Mouse (Mus musculus) large intestine, adult 2 months (tissue): Measurements from ENCODE around the gene Prss50. TPM values are rescaled to one million over a fixed set of nuclear protein-coding genes. Genes with fewer than 3 reads are reported as not detected.

Experiments
- DNase-seq: peaks from one replicate; pipeline ENCODE4 v3.0.0-alpha.2; 2012; ENCODE audit warnings: low read depth, low spot score
- WGBS: fragments of 180-500 bp; shearing (Covaris S2); methylation state at CpG from one replicate; pipeline ENCODE4 v1.1.7; 2018; 5-methylcytosine and 5-hydroxymethylcytosine counted together
- polyA plus RNA-seq: library from polyadenylated mRNA; depleted of rRNA; stranded (reverse); fragments of >200 nt; gene quantifications from 2 replicates; pipeline ENCODE4 v1.2.3, GENCODE M21; 2012; rRNA removed

Prss50 gene
- polyA plus RNA-seq, 1 experiment = not detected

DNA sequence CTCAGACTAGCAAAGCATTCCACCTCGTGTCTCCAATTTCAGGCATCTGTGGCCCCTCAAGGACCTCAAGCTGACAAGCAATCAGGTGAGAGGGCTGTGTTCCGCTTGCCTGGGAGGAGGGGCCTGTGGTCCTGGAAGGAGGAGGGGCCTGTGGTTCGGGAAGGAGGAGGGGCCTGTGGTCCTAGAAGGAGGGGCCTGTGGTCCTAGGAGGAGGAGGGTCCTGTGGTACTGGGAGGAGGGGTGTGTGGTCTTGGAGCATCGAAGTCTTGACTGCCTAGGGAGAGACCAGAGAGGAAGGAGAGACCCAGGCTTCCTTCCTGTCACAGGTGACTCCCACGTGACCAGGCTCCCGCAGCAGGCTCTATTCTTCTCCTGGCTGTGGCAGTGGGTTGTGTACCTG is 38.8 kb downstream of the Prss50 start:
- 38% methylated on average over 6 of the region's 6 CpGs for WGBS
- DNase-seq = no peak

DNA sequence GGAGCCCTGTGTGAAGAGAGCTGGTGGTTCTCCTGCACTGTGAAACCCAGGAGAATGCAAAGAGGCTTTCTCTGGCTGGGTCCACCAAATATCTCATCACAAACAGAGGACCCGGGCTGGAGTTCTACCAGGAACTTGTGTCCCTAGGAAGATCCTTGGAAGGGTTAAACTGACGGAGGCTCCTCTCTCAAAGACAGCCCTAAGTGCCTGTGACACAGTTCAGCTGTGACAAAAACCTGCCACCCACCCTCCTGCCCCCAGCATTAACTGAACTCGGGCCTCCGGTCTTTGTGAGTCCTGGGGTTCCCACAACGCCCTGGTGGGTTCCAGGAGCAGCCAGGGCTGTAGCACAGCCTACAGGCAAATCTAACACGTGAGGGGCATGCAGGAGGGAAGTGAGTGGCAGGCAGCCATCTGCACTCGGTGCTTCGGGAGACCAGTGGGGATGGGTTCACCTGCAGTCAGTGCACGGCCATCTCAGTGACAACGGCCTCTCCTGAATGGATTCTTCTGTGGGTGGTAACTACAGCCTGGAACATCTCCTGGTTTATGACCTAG is 41.8 kb downstream of the Prss50 start:
- no peak for DNase-seq
- WGBS = 57% methylated on average over 10 of the region's 10 CpGs

DNA sequence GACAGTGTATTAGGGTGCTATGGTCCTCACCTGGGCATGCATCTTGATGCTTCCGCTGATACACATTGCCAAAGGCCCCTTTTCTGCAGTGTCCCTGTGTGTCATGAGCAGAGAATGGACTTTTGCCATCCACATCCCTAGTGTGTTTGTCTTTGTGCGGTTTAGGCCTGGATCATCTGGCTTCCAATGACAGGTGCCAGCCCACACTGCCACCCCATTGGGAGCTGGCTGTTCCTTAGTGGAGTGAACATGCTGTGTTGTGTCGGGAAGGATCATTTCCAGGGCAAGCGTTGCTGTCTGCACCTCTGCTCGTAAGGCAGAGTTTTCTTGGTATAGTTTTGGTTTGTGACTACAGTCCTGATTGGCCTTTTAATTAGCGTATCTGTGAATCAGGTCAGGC is 43.4 kb downstream of the Prss50 start:
- DNase-seq = no peak
- WGBS = 94% methylated on average over 6 of the region's 6 CpGs

DNA sequence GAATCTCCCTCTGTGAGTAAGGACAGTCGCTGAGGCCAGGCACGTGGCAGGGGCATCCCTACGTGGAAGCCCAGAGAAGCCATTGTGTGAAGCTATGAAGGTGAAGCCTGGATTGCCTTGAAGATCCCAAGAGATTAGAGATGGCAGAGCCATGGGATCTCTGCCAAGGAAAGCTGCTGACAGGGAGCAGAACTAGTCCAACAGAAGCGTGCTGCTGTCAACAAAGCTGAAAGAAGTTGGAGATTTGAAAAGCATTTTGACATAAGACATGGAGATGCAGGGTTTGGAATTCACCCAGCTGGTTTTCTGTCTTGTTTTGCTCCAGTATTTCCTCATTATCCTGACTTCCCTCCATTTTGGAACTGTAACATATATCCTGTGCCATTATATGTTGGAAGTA is 44.5 kb downstream of the Prss50 start:
- DNase-seq = no peak
- 78% methylated on average over 4 of the region's 4 CpGs for WGBS

DNA sequence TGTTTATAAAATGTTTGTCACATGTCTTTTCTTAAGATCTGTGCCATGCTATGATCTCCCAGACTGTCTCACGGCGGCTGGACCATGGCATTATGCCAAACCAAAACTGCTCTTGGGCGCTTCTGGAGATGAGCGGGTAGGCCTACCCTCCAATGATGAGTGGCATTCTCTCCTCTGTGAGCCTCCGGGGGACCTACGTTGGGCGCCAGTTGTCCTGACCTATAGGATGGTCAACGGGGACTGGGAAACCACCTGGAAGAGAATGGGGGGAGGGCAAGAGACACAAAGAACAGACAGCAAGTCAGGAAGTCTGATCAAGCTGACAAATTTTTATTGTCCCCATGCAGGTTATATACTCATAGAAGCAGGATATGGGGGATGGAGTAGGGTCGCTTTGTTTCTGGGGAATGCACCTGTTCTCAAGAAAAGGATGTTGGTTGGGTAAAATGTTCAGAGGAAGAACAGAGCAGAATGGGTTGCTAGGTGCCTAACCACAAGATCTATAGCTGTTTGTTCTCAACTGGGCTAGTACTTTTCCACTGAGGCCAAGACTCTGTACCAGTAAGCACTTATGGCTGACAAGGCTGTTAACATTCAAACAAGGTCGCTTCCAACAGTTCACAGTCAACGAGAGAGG is 49.6 kb downstream of the Prss50 start:
- DNase-seq = no peak
- 87% methylated on average over 11 of the region's 11 CpGs for WGBS

DNA sequence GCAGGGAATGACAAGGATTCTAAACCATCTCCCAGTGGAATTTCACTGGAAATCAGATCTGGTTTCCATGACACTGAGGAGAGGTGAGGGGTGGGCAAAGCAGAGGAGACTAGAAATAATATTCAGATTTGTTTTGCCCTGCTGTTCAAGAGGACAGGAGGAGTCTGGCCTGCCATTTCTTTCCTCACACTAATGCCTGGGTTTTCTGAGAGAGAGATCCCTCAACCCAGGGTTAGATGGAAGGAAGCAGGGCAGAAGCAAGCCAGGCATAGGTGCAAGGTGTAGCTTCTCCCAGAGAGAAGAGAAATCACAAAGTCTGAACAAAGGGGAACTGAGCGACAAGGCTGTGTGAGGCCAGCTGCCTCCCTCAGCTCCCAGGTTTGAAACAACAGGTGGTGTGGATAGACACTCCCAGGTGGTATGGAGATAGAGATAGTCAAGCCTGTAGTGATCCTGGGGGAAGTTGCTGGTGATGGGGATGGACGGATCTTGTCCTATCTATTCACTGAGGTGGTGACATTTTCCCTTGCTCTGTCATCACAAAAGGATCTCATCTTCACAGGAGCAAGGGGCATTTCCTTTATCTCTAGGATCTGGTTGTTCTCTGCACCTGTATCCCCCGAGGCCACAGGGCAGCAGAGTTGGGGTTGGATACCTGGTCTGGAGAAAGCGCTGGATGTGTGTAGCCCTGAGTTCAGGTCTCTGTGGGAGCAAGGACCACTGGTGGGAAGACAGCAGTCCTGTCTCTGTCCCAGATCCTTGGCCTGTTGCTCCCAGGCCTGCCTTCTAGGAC is 50.3 kb downstream of the Prss50 start:
- no peak for DNase-seq
- WGBS = 75% methylated on average over 4 of the region's 4 CpGs

DNA sequence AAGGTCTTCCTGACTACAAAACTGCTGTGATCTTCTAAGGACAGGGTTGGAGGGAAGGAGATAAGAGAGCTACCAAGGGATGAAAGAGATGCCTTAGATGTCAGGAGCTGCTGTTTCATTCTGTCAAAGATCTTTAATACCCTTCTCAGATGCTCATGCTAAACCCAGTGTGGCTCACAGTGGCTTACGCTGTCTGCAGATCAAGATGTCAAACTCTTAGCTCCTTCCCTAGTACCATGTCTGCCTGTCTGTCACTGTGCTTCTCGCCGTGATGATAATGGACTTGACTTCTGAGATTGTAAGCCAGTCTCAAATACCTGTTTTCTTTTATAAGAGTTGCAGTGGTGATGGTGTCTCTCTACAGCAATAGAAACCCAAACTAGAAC is 50.9 kb downstream of the Prss50 start:
- WGBS = 93% methylated on average over 3 of the region's 3 CpGs
- no peak for DNase-seq

DNA sequence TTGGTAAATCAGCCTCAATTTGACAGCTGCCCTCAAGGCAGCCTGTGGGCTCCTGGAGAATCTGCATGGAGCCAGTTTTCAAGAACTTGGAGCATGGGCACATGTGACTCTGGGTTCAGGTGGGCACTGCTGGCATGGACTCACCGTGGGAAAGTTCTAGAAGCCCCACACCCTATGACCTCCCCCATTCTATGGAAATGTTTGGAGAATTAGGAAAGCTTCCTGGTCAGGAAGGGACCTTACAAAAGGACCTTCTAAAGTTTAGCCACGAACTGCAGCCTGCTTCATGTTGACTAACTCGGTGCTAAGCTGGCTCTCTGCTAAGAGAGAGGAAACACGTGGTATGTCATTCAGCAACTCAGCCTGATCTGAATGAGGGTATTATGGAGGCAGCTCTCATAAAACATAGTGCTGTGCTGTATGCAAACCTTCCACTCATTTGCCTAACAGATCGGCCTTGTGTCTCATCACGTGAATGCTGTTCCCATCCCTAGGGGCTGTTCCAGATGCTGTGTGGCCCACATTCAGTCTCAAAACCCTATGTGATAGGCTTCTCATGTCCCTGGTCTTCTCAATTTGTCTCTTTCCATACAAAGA is 51.7 kb downstream of the Prss50 start:
- 52% methylated on average over 6 of the region's 6 CpGs for WGBS
- no peak for DNase-seq

Other genes starting within 250 kb of the Prss50 start
- gene Nradd, start 233.5 kb upstream of the Prss50 start, polyA plus RNA-seq = 4.9 and 5.7 TPM in 2 replicates
- 19.3 and 25.2 TPM in 2 replicates for gene Nbeal2, start 203.8 kb upstream of the Prss50 start, polyA plus RNA-seq
- 128 and 129 TPM in 2 replicates for gene Ccdc12, start 201.5 kb upstream of the Prss50 start, polyA plus RNA-seq
- 0.17 TPM in 1 of 2 replicates, not detected in the other for gene Myl3, start 116.1 kb upstream of the Prss50 start, polyA plus RNA-seq
- gene Pth1r, start 110.8 kb upstream of the Prss50 start, polyA plus RNA-seq = 7.9 and 8.8 TPM in 2 replicates
- not detected in 2 replicates for gene Prss42, start 59.8 kb upstream of the Prss50 start, polyA plus RNA-seq
- not detected in 2 replicates for gene Prss44, start 44.0 kb upstream of the Prss50 start, polyA plus RNA-seq
- gene Prss43, start 31.3 kb upstream of the Prss50 start, polyA plus RNA-seq = not detected in 2 replicates
- not detected in 2 replicates for gene Prss45, start 23.4 kb upstream of the Prss50 start, polyA plus RNA-seq
- gene Prss46, start 13.5 kb upstream of the Prss50 start, polyA plus RNA-seq = not detected in 2 replicates
- gene Als2cl, start 21.9 kb downstream of the Prss50 start, polyA plus RNA-seq = 7.7 and 19.7 TPM in 2 replicates
- gene Tmie, start 22.1 kb downstream of the Prss50 start, polyA plus RNA-seq = 0.26 and 0.37 TPM in 2 replicates
- not detected in 2 replicates for gene Fam240a, start 58.9 kb downstream of the Prss50 start, polyA plus RNA-seq
- gene Tdgf1, start 88.2 kb downstream of the Prss50 start, polyA plus RNA-seq = not detected in 2 replicates
- 0.02 and 0.07 TPM in 2 replicates for gene Lrrc2, start 93.6 kb downstream of the Prss50 start, polyA plus RNA-seq
- 0.98 and 1.8 TPM in 2 replicates for gene Rtp3, start 132.6 kb downstream of the Prss50 start, polyA plus RNA-seq
- 0.85 and 1.1 TPM in 2 replicates for gene Ltf, start 161.3 kb downstream of the Prss50 start, polyA plus RNA-seq
- gene Ccrl2, start 199.6 kb downstream of the Prss50 start, polyA plus RNA-seq = 3.6 and 4.8 TPM in 2 replicates